Mouse (Mus musculus): ENCODE results near the gene Tlcd2. TPM values are rescaled to one million over a fixed set of nuclear protein-coding genes. Genes with fewer than 3 reads are reported as not detected.

Tlcd2 gene
- polyA plus RNA-seq, 1 experiment from 2014 or later = 11.0 TPM

DNA sequence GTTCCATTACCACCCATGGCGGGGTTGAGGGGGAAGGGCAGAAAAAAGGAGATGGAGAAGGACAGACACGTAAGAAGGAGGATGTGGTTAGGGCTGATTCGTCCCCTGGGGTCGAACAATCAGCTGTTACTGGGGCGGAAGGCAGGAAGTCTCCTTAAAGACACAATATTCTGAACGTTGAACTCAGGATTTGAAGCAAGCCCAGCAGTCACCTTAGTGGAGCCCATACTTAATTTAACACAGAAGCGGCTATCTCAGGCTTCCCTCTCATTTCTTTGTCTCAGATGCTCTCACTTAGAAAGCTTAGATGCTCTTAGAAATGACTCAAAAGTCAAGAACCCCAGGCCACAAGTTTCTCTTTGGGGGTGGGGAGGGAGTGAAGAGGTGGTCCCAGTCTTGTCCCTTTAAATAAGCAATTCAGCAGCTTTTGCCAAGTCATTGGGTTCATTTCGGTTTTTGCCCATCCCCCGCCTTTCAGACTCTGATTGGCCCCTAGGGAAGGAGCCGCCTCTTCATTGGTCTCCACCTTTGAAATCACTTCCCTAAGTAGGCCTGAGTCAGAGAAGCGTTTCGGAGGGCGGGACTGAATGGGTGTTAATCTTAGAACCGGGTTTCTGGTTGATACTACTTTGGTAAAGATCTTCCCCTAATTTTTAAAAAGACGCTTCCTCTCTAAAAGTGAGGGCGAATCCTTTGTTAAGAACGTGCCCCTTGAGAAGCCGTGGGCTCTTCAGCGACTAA is 1.2 kb upstream of the Tlcd2 start:
- peak overlapping the region; percentile 48 for H3K9ac ChIP-seq (ENCODE audit: low read length)
- no peaks in the 10 kb centered on the region for H3K27me3 ChIP-seq (ENCODE audit: control insufficient read depth, insufficient read depth, low read length)
- peak overlapping the region; percentile 92 for H3K4me2 ChIP-seq (ENCODE audit: low read depth)
- H3K4me3 ChIP-seq (ENCODE audit: low read depth, low read length) = peak overlapping the region; percentile 46
- ATAC-seq (ENCODE audit: insufficient read depth, low FRiP score, low TSS enrichment) (0 out of 2 replicates have a peak, but pooled peaks have one; percentile 29), DNase-seq (ENCODE audit: low spot score) (peak; percentile 90)
- WGBS = 4% methylated on average over 19 of the region's 19 CpGs
- no peaks in the 10 kb centered on the region for H3K9me3 ChIP-seq (ENCODE audit: control insufficient read depth, low read length)
- peaks cover 23% of the 10 kb centered on the region for H3K4me1 ChIP-seq (ENCODE audit: control insufficient read depth, insufficient read depth, low read length)
- H3K36me3 ChIP-seq (ENCODE audit: control insufficient read depth, insufficient read depth, low read length) = no peaks in the 10 kb centered on the region
- H3K27ac ChIP-seq (ENCODE audit: low read depth, low read length) = peak overlapping the region; percentile 62

DNA sequence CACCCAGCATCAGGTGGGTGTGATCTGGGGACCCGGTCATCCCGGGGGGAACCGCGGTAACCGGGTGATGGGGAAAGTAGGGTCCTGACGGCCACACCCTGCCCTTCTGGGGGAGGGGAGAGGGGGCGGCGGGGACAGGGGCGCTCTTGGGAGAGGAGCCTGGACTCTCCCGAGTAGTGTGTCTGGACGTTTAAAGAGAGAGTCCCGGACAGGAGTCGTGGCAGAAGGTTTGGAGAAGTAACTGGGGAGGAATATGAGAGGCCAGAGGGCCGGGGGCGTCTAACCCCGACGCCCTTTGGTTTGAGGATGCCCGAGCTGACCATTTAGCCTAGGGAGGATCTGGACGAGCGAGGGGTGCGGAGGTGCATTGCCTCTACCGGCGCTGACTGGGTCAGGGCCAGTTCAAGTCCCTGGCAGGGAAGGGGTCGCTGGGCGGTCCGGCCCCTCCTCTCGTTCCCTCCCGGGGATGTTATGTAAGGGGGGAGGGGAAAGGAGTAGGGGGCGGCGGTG is 283 bp downstream of the Tlcd2 start:
- Histone ChIP-seq H3K4me3 (ENCODE audit: low read depth, low read length) (peak overlapping the region; percentile 73), H3K9me3 (ENCODE audit: control insufficient read depth, low read length) (no peaks in the 10 kb centered on the region), H3K4me2 (ENCODE audit: low read depth) (peak overlapping the region; percentile 92), H3K27ac (ENCODE audit: low read depth, low read length) (0 out of 2 replicates have a peak overlapping the region, but pooled peaks have one; percentile 17), H3K9ac (ENCODE audit: low read length) (peak overlapping the region; percentile 54), H3K4me1 (ENCODE audit: control insufficient read depth, insufficient read depth, low read length) (peaks cover 23% of the 10 kb centered on the region), H3K36me3 (ENCODE audit: control insufficient read depth, insufficient read depth, low read length) (no peaks in the 10 kb centered on the region), H3K27me3 (ENCODE audit: control insufficient read depth, insufficient read depth, low read length) (no peaks in the 10 kb centered on the region)
- WGBS = under 1% methylated on average over 29 of the region's 30 CpGs
- ATAC-seq (ENCODE audit: insufficient read depth, low FRiP score, low TSS enrichment) (peak; percentile 10), DNase-seq (ENCODE audit: low spot score) (no peak)

DNA sequence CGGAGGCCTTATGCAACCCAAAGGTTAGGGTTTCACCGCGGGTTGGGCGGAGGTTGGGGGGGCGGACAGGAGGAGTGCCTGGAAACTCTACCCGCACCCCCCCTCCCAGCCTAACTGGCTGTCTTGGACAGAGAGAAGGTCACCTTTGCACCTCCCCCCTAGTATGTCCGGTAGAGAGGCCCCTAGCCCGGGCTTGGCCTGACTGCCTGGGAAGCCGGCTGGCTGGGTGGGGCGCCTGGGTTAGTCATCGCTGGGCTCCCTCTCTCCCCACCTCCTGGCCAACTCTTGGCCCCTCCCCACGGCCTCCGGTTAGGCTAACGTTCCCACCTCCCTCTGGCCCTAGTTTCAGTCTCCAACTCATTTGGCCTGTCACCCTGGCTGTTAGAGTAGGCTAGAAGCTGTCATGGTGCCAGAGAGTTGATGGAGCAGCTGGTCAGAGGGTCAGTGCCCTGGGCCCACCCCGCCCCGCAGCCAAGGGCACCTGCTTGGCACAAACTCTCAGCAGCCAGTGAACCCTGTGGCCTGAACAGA is 803 bp downstream of the Tlcd2 start:
- Histone ChIP-seq H3K27ac (ENCODE audit: low read depth, low read length) (0 out of 2 replicates have a peak overlapping the region, but pooled peaks have one; percentile 17), H3K4me1 (ENCODE audit: control insufficient read depth, insufficient read depth, low read length) (peaks cover 23% of the 10 kb centered on the region), H3K9me3 (ENCODE audit: control insufficient read depth, low read length) (no peaks in the 10 kb centered on the region), H3K4me3 (ENCODE audit: low read depth, low read length) (peak overlapping the region; percentile 73), H3K4me2 (ENCODE audit: low read depth) (peak overlapping the region; percentile 92), H3K9ac (ENCODE audit: low read length) (peak overlapping the region; percentile 54), H3K36me3 (ENCODE audit: control insufficient read depth, insufficient read depth, low read length) (no peaks in the 10 kb centered on the region), H3K27me3 (ENCODE audit: control insufficient read depth, insufficient read depth, low read length) (no peaks in the 10 kb centered on the region)
- 6% methylated on average over 15 of the region's 16 CpGs for WGBS
- DNase-seq (ENCODE audit: low spot score) (no peak), ATAC-seq (ENCODE audit: insufficient read depth, low FRiP score, low TSS enrichment) (no peak)

DNA sequence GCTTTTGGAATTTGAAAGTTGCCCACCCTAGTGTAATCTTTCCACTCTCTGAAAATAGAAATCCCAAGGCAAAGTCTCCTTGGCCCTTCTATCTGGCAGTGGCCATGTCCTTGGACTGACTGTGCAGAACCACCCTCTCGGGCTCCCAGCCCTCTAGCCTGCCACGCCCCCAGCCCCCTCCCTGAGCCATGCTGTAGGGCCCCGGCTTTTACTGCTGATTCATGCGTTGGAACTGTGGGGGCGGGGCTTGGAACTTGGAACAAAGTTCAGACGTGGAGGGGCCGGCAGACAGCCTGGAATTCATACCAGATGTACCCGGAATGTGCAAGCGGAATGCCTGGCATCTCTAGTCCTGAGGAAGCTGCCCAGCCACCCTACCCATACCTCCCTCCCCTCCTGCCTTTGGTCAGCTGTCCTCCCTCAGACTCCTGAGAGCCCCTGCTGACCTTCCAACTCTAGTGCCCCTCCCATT is 1.4 kb downstream of the Tlcd2 start:
- peak; percentile 78 for DNase-seq (ENCODE audit: low spot score)
- WGBS = 2% methylated on average over 9 of the region's 9 CpGs
- no peak for ATAC-seq (ENCODE audit: insufficient read depth, low FRiP score, low TSS enrichment)
- no peak overlapping the region for H3K27ac ChIP-seq (ENCODE audit: low read depth, low read length)
- no peak overlapping the region; the same call in 1 of the 2 replicates for H3K9ac ChIP-seq (ENCODE audit: low read length)
- H3K4me3 ChIP-seq (ENCODE audit: low read depth, low read length) = no peak overlapping the region; the same call in 1 of the 2 replicates
- H3K27me3 ChIP-seq (ENCODE audit: control insufficient read depth, insufficient read depth, low read length) = no peaks in the 10 kb centered on the region
- peak overlapping the region; percentile 92 for H3K4me2 ChIP-seq (ENCODE audit: low read depth)
- H3K9me3 ChIP-seq (ENCODE audit: control insufficient read depth, low read length) = no peaks in the 10 kb centered on the region
- H3K4me1 ChIP-seq (ENCODE audit: control insufficient read depth, insufficient read depth, low read length) = peaks cover 23% of the 10 kb centered on the region
- no peaks in the 10 kb centered on the region for H3K36me3 ChIP-seq (ENCODE audit: control insufficient read depth, insufficient read depth, low read length)

DNA sequence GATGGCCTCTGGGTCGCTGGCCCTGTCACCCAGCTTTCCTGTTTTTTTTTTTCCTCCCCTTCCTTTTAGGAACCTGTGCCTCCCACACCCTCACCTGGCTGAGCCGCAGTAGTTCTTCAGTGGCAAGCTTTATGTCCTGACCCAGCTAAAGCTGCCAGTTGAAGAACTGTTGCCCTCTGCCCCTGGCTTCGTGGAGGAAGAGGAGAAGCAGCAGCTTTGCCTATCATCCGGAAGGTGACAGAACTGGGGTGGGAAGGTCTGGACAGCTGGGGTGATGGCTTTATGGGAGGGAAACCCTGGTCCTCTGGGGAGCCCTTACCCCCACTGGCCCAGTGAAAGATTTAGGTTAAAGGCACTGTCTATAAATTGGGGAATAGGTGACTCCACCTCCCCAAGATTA is 2.1 kb downstream of the Tlcd2 start:
- DNase-seq (ENCODE audit: low spot score) = no peak
- WGBS = 64% methylated on average over 4 of the region's 4 CpGs
- Histone ChIP-seq H3K9ac (ENCODE audit: low read length) (no peak overlapping the region), H3K36me3 (ENCODE audit: control insufficient read depth, insufficient read depth, low read length) (no peaks in the 10 kb centered on the region), H3K27me3 (ENCODE audit: control insufficient read depth, insufficient read depth, low read length) (no peaks in the 10 kb centered on the region), H3K4me3 (ENCODE audit: low read depth, low read length) (no peak overlapping the region), H3K27ac (ENCODE audit: low read depth, low read length) (no peak overlapping the region), H3K4me2 (ENCODE audit: low read depth) (no peak overlapping the region), H3K4me1 (ENCODE audit: control insufficient read depth, insufficient read depth, low read length) (peaks cover 23% of the 10 kb centered on the region), H3K9me3 (ENCODE audit: control insufficient read depth, low read length) (no peaks in the 10 kb centered on the region)
- ATAC-seq (ENCODE audit: insufficient read depth, low FRiP score, low TSS enrichment) = no peak

DNA sequence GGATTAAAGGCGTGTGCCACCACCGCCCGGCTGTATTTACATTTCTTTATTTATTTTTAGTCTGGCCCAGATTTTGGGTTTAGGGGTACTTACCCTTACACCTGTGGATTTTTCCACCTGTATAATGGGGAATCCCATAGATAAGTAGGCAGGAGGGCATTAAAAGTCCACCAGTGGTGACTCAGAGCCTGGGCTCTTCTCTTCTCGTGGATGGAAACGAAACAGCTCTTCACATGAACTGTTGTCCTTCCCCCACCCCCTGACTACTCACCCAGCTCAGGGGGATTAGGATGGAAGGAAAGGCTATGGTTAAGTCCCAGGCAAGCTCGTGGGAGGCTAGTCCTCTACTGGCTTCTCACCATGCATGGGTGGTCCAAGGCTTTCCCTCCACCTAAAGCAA is 2.9 kb downstream of the Tlcd2 start:
- Histone ChIP-seq H3K27me3 (ENCODE audit: control insufficient read depth, insufficient read depth, low read length) (no peaks in the 10 kb centered on the region), H3K4me2 (ENCODE audit: low read depth) (no peak overlapping the region), H3K27ac (ENCODE audit: low read depth, low read length) (no peak overlapping the region), H3K36me3 (ENCODE audit: control insufficient read depth, insufficient read depth, low read length) (no peaks in the 10 kb centered on the region), H3K4me3 (ENCODE audit: low read depth, low read length) (no peak overlapping the region), H3K4me1 (ENCODE audit: control insufficient read depth, insufficient read depth, low read length) (peaks cover 23% of the 10 kb centered on the region), H3K9ac (ENCODE audit: low read length) (no peak overlapping the region), H3K9me3 (ENCODE audit: control insufficient read depth, low read length) (no peaks in the 10 kb centered on the region)
- DNase-seq (ENCODE audit: low spot score) (no peak), ATAC-seq (ENCODE audit: insufficient read depth, low FRiP score, low TSS enrichment) (no peak)
- 90% methylated on average over 6 of the region's 6 CpGs for WGBS

DNA sequence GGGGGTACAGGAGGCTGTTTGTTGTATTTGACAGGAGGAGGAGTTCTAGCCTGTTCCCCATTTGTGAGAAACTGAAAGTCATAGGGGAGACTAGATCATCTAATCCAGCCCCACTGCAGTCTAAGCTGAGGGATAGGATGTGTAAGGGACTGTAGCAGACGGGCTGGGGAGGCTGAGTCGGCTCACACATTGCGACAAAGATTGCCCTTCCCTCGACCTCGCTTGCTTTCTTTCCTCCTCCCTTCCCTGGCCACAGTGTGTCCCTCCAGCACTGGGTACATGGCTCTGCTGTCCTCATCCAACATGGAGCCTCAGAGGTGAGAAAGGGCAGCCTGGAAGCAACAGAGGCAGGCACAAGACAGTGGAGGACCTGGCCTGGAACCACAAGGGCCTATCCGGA is 3.5 kb downstream of the Tlcd2 start:
- H3K4me2 ChIP-seq (ENCODE audit: low read depth) = no peak overlapping the region
- H3K4me1 ChIP-seq (ENCODE audit: control insufficient read depth, insufficient read depth, low read length) = peaks cover 17% of the 10 kb centered on the region
- no peaks in the 10 kb centered on the region for H3K9me3 ChIP-seq (ENCODE audit: control insufficient read depth, low read length)
- no peak overlapping the region for H3K27ac ChIP-seq (ENCODE audit: low read depth, low read length)
- DNase-seq (ENCODE audit: low spot score) (no peak), ATAC-seq (ENCODE audit: insufficient read depth, low FRiP score, low TSS enrichment) (no peak)
- no peak overlapping the region for H3K9ac ChIP-seq (ENCODE audit: low read length)
- H3K27me3 ChIP-seq (ENCODE audit: control insufficient read depth, insufficient read depth, low read length) = no peaks in the 10 kb centered on the region
- no peaks in the 10 kb centered on the region for H3K36me3 ChIP-seq (ENCODE audit: control insufficient read depth, insufficient read depth, low read length)
- 82% methylated on average over 6 of the region's 6 CpGs for WGBS
- no peak overlapping the region for H3K4me3 ChIP-seq (ENCODE audit: low read depth, low read length)

DNA sequence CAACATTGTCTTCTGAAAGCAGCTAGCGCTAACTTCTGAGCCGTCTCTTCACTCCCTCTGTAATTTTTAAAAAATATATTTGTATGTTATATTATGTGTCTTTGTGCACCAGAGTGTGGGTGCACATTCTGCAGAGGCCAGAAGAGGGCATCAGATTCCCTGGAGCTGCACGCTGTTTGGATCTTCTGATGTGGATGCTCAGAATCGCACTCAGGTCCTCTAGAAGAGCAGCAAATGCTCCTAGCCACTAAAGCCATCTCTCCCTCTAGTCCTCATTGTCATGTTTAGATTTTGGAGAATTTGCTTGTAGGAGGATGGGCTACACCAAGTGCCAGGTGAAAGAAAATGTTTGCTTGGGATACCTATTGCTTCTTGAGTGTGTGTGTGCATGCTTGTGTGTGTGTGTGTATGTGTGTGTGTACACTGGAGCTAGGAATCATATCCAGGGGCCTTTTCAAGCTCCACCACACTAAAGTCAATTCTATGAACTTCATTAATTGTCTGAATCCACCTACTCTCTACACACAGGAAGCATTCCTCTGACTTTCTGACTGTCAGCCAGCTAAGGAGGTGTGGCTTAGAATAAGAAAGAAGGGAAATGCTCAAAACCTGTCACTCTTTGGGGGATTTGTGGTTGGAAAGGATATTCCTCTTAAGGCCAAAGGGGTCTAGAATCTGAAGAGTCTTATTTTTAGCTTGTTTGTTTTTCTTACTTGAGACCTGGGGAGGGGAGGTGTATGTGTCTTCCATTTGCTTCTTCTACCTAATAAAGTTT is 5.4 kb downstream of the Tlcd2 start:
- Histone ChIP-seq H3K27me3 (ENCODE audit: control insufficient read depth, insufficient read depth, low read length) (no peaks in the 10 kb centered on the region), H3K9ac (ENCODE audit: low read length) (no peak overlapping the region), H3K27ac (ENCODE audit: low read depth, low read length) (no peak overlapping the region), H3K4me1 (ENCODE audit: control insufficient read depth, insufficient read depth, low read length) (peaks cover 14% of the 10 kb centered on the region; the same call in 1 of the 2 replicates), H3K4me3 (ENCODE audit: low read depth, low read length) (no peak overlapping the region), H3K9me3 (ENCODE audit: control insufficient read depth, low read length) (no peaks in the 10 kb centered on the region), H3K4me2 (ENCODE audit: low read depth) (no peak overlapping the region), H3K36me3 (ENCODE audit: control insufficient read depth, insufficient read depth, low read length) (no peaks in the 10 kb centered on the region)
- no peak for DNase-seq (ENCODE audit: low spot score)
- ATAC-seq (ENCODE audit: insufficient read depth, low FRiP score, low TSS enrichment) = no peak
- 96% methylated on average over 4 of the region's 4 CpGs for WGBS

Measured in neural tube, embryonic 11.5 days (tissue).